Mouse (Mus musculus) neural tube, embryonic 14.5 days (tissue): ENCODE data around the gene Rpl23. TPM values are rescaled to one million over a fixed set of nuclear protein-coding genes. Genes with fewer than 3 reads are reported as not detected.
A peak's percentile ranks its signal among the peaks of the same experiment; 100 is the strongest.

Experiments used
- ATAC-seq: fragments of 200-750 bp; cut with Nextera tagmentation; 2 replicates; pipeline ENCODE4 v1.8.0; 2017; ENCODE audit warnings: low read depth, mild to moderate bottlenecking, moderate TSS enrichment, moderate library complexity
- H3K27ac ChIP-seq: fragments of 300-500 bp; sonication (generic); 2 replicates; pipeline ENCODE4 v1.5.1; 2014; ENCODE audit warnings: low read depth, mild to moderate bottlenecking, control low read depth, low read length, moderate library complexity, mixed read lengths
- H3K27me3 ChIP-seq: fragments of 300-500 bp; sonication (generic); 2 replicates; pipeline ENCODE4 v1.6.1; 2014; ENCODE audit warnings: low read length; ENCODE audit not compliant: control insufficient read depth, insufficient read depth
- H3K36me3 ChIP-seq: fragments of 300-500 bp; sonication (generic); 2 replicates; pipeline ENCODE4 v1.6.1; 2014; ENCODE audit warnings: low read length, mixed read lengths; ENCODE audit not compliant: control insufficient read depth, insufficient read depth
- H3K4me1 ChIP-seq: fragments of 300-500 bp; sonication (generic); 2 replicates; pipeline ENCODE4 v1.6.1; 2014; ENCODE audit warnings: low read length; ENCODE audit not compliant: control insufficient read depth, insufficient read depth
- H3K4me2 ChIP-seq: fragments of 300-500 bp; sonication (generic); 2 replicates; pipeline ENCODE4 v1.6.1; 2014; ENCODE audit warnings: mild to moderate bottlenecking, low read depth, low read length, control low read depth
- H3K4me3 ChIP-seq: fragments of 300-500 bp; sonication (generic); 2 replicates; pipeline ENCODE4 v1.5.1; 2014; ENCODE audit warnings: low read depth, low read length, control low read depth, mixed read lengths
- H3K9ac ChIP-seq: fragments of 300-500 bp; sonication (generic); replicated peaks from 2 replicates; pipeline ENCODE4 v1.6.1; 2014; ENCODE audit warnings: low read depth, mild to moderate bottlenecking, control low read depth, low read length, mixed read lengths
- H3K9me3 ChIP-seq: fragments of 300-500 bp; sonication (generic); 2 replicates; pipeline ENCODE4 v1.6.1; 2016; ENCODE audit warnings: low read length; ENCODE audit not compliant: control insufficient read depth
- WGBS: fragments of 180-500 bp; shearing (Covaris S2); extraction: QIAGEN DNeasy Blood & Tissue Kit; methylation state at CpG from one replicate; pipeline ENCODE4 v1.1.7; 2014; 5-methylcytosine and 5-hydroxymethylcytosine counted together
- polyA plus RNA-seq: library from polyadenylated mRNA; unstranded; fragments of >200 nt; fragmentation: Nextera tagmentation; extraction: Ambion mirVana; gene quantifications from 2 replicates; pipeline ENCODE4 v1.2.1, GENCODE M21; 2014

The Rpl23 gene
- polyA plus RNA-seq, 1 experiment from 2014 or later, result 347 TPM

GRCm38 (mm10) chr11:97810356-97810755, 28.1 kb upstream of the Rpl23 start:
- no peaks in the 10 kb centered on the region for H3K27me3 ChIP-seq
- H3K4me2 ChIP-seq, result no peak overlapping the region
- no peak overlapping the region for H3K9ac ChIP-seq
- no peak for ATAC-seq
- H3K4me1 ChIP-seq, result peaks cover 57% of the 10 kb centered on the region
- peaks cover 24% of the 10 kb centered on the region for H3K36me3 ChIP-seq
- H3K9me3 ChIP-seq, result no peaks in the 10 kb centered on the region
- 85% methylated on average over 7 of the region's 7 CpGs for WGBS
- H3K4me3 ChIP-seq, result no peak overlapping the region
- H3K27ac ChIP-seq, result no peak overlapping the region

DNA sequence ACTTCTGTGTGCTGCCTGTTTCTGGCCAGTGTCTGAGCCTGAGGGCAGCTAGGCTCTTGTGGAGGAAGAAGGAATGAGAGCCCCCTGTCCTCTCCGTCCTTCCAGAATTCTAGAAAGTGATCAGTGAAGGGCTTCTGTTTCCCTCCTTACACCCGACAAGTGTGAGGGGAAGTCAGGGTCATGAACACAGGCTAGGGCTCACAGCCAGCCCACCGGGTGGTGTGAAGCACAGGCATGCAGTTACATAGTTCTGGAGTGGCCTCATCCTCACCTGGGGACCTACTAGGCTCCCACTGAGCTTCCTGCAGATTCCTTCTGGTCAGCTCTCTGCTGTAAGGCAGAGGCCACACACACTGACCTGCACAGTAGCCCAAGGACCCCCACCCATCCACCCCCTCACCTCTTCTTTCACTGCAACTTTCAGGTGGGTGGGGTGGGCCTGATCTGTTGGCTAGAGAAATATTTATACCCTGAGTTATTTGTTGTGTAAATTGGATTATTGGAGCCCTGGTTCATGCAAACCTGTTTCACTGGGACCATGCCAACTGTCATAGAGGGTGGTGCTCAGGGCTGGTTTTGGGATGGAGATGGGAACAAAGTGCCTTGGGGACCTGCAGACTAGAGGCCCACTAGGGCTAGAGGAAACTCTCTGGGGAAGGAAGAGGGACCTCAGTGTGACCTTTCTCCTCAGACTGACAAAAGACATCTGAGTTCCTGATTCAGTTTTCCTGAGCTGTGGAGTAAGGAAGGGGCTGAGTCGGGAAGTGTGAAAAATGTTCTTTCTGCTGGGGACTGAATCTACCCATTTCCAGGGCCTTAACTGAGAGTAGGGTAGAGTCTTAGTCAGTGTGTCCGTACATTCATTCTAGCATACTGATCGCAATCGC, 27.2 kb upstream of the Rpl23 start:
- Histone ChIP-seq H3K27ac (no peak overlapping the region), H3K9ac (no peak overlapping the region), H3K36me3 (peaks cover 20% of the 10 kb centered on the region), H3K4me1 (peaks cover 64% of the 10 kb centered on the region), H3K4me2 (no peak overlapping the region), H3K9me3 (no peaks in the 10 kb centered on the region), H3K27me3 (no peaks in the 10 kb centered on the region), H3K4me3 (no peak overlapping the region)
- no peak for ATAC-seq
- WGBS, result 71% methylated on average over 7 of the region's 7 CpGs

DNA sequence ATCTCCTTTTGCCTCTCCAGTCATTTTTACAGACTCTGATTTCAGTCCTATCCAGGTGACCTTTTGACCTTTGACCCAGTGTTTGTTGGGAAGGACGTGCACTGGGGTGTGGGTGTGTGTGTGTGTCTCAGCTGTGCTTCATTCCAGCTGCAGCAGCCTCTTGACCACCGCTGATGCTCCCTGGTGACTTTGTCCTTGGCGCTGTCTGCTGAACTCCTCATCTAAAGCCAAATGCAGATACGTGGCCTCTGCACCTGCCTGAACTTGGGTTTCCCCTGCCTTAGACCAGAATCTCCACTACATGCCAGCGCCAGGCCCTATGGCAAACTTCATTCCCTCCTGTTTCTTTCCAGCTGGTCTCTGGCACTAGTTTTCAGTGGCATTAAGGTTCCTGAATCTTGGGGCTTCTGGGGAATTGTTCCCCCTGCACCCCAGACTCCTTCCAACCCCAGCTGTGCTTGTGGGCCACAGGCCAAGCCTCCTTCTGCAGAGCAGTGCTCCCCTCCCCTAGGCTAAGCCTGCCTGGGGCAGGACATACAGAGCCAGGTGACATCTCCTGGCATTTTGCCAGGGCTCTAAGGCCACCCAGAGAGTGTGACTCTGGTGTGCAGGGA, 26.5 kb upstream of the Rpl23 start:
- no peaks in the 10 kb centered on the region for H3K9me3 ChIP-seq
- H3K9ac ChIP-seq, result no peak overlapping the region
- H3K27ac ChIP-seq, result peak overlapping the region; percentile 22; the same call in 1 of the 2 replicates
- WGBS, result 44% methylated on average over 5 of the region's 5 CpGs
- H3K27me3 ChIP-seq, result no peaks in the 10 kb centered on the region
- H3K4me1 ChIP-seq, result peaks cover 68% of the 10 kb centered on the region
- H3K4me2 ChIP-seq, result no peak overlapping the region
- peaks cover 20% of the 10 kb centered on the region for H3K36me3 ChIP-seq
- no peak for ATAC-seq
- no peak overlapping the region for H3K4me3 ChIP-seq

DNA sequence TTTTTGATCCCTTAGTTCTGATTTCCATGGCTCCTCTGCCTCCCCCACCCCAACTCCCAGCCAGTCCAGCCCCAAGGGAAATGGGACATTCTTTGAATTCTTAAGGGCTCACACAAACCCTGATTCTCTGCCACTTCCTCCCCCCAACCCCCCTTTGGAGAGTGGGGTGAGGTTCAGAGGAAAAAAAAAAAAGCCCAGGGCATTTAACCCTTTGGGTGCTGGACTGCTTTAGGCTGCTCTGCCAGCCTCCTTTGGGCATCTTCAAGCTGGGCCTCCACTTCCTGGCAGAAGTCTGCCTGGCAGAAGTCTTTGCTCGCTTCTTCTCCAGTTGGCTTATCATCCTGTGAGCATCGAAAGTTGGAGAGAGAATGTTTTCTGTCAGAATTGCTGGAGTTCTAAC, 25.9 kb upstream of the Rpl23 start:
- no peak for ATAC-seq
- Histone ChIP-seq H3K4me1 (peaks cover 65% of the 10 kb centered on the region), H3K9me3 (no peaks in the 10 kb centered on the region), H3K4me3 (no peak overlapping the region), H3K36me3 (peaks cover 17% of the 10 kb centered on the region), H3K4me2 (no peak overlapping the region), H3K9ac (no peak overlapping the region), H3K27ac (no peak overlapping the region), H3K27me3 (no peaks in the 10 kb centered on the region)
- 56% methylated on average over 2 of the region's 2 CpGs for WGBS

DNA sequence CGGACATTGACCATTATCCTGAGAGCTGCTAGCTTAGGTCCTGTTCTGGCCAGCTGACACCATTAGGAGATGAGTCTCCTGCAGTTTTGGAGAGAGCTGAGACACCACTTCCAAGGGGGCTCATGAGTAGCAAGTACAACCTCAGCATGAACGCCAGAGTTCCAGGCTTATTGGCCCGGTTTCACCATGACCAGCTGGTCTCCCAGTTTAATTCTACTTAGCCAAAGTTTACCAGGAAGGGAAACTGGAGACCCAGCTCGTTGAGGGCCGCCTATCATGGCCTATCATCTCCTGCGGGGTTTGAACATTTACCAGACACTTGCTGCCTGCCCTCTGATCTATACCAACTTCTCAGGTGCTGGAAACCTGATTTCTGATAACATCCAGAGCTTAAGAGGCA, 25.4 kb upstream of the Rpl23 start:
- Histone ChIP-seq H3K4me2 (no peak overlapping the region), H3K27me3 (no peaks in the 10 kb centered on the region), H3K4me1 (peaks cover 61% of the 10 kb centered on the region), H3K9me3 (no peaks in the 10 kb centered on the region), H3K4me3 (no peak overlapping the region), H3K36me3 (peaks cover 17% of the 10 kb centered on the region), H3K27ac (no peak overlapping the region), H3K9ac (no peak overlapping the region)
- WGBS, result 54% methylated on average over 6 of the region's 6 CpGs
- no peak for ATAC-seq

DNA sequence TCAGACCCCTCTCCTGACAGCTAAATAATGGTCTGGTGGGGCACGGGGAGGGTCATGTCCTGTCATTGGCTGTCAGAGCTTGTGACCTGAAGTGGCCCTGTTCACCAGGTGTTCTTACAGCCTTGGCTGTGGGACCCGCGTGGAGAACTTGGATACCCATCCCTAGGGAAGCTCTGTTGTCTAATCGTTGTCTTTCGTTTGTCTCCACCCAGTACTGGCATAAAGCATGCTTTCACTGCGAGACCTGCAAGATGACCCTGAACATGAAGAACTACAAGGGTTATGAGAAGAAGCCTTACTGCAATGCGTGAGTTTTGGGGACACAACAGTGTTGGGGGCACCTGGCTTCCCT, 24.4 kb upstream of the Rpl23 start:
- Histone ChIP-seq H3K27ac (no peak overlapping the region), H3K9ac (no peak overlapping the region), H3K4me2 (no peak overlapping the region), H3K36me3 (peaks cover 17% of the 10 kb centered on the region), H3K9me3 (no peaks in the 10 kb centered on the region), H3K4me3 (no peak overlapping the region), H3K27me3 (no peaks in the 10 kb centered on the region), H3K4me1 (peaks cover 61% of the 10 kb centered on the region)
- 61% methylated on average over 7 of the region's 7 CpGs for WGBS
- ATAC-seq, result no peak

DNA sequence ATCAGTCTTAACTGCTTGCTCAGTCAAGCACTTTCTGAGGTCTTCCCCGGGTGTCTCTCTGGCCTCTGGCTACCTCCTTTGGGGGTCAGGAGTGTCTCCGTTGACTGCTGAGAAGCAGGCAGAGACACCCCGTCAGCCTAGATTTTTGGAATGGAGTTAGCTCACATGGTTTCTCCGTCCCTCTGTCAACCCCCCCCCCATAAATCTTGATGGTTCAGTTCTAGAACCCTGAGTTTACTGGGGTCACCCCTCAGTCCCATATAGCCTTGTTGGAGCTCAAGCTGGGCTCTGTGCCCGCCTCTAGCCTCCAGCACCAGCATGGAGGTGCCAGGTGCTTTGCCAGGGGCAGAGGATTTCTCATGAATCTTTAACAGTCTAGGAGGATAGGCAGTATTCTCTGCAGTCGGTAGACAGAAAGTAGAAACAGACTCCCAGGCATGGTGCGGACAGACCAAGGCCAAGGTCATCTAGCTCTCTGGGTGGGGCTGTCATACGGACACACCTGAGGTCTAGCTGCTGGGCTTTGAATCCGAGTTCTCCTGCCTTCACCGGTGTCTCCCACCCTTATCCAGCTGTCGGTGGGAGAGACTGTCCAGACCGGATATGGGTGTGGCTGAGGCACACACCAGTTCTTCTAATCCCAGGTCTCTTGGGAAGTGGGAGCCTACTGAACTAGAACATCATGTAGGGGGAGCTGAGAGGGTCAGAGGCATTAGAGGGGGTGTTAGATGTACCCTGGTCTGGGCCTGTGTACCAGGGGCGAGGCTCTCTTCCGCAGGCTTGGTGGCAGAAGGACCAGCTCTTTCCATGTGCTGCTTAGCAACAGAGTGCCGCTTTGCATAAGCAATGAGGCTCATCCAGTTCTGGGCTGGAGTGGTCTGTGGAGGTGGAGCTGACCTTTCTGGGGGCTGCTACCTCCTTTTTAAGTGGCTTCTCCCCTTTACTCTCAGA, 23.7 kb upstream of the Rpl23 start:
- Histone ChIP-seq H3K27ac (peak overlapping the region; percentile 41), H3K9me3 (no peaks in the 10 kb centered on the region), H3K4me3 (no peak overlapping the region), H3K4me2 (peak overlapping the region; percentile 4; the same call in 1 of the 2 replicates), H3K9ac (no peak overlapping the region), H3K4me1 (peaks cover 64% of the 10 kb centered on the region), H3K36me3 (peaks cover 17% of the 10 kb centered on the region), H3K27me3 (no peaks in the 10 kb centered on the region)
- 28% methylated on average over 15 of the region's 15 CpGs for WGBS
- peak; percentile 25; the same call in 1 of the 2 replicates for ATAC-seq

GRCm38 (mm10) chr11:97804841-97805661, 22.8 kb upstream of the Rpl23 start:
- Histone ChIP-seq H3K4me1 (peaks cover 64% of the 10 kb centered on the region), H3K4me2 (peak overlapping the region; percentile 6; the same call in 1 of the 2 replicates), H3K4me3 (no peak overlapping the region), H3K27ac (peak overlapping the region; percentile 62), H3K9me3 (no peaks in the 10 kb centered on the region), H3K27me3 (no peaks in the 10 kb centered on the region; the same call in 1 of the 2 replicates), H3K36me3 (peaks cover 17% of the 10 kb centered on the region), H3K9ac (no peak overlapping the region)
- 30% methylated on average over 9 of the region's 9 CpGs for whole genome bisulfite sequencing
- ATAC-seq, result 0 out of 2 replicates have a peak, but pooled peaks have one; percentile 5
